Mouse (Mus musculus) forelimb bud, embryonic 11.5 days (tissue): ENCODE results near the gene Synj2.

ENCODE experiments used
- DNase-seq: peaks from one replicate; pipeline ENCODE4 v3.0.0-alpha.2; 2012; ENCODE audit warnings: low read depth, low spot score

The Synj2 gene

GRCm38 (mm10) chr17:5934554-5935324 lies 6.3 kb upstream of the Synj2 start:
- DNase-seq, result peak; percentile 55

- DNase-seq, result no peak
These were observed 5.4 kb upstream of the Synj2 start for GRCm38 (mm10) chr17:5935680-5936079.

DNA sequence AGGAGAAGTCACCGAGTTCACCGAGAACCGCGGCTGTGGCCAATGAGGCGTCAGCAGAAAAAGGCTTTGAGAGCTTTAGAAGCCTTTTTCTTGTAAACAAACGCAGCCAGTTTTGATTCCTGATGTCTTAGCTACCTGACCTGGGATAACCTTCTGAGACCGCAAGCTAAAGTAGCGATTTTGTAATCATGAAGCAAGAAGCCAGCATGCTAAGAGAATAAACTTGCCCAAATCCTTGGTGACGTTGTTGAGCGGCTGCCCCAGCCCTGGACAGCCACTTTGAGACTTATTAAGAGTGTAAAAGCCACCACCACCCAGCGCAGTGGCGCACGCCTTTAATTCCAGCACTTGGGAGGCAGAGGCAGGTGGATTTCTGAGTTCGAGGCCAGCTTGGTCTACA lies 4.8 kb upstream of the Synj2 start:
- no peak for DNase-seq

- no peak for DNase-seq
These were observed 3.6 kb upstream of the Synj2 start for GRCm38 (mm10) chr17:5937441-5937840.

DNA sequence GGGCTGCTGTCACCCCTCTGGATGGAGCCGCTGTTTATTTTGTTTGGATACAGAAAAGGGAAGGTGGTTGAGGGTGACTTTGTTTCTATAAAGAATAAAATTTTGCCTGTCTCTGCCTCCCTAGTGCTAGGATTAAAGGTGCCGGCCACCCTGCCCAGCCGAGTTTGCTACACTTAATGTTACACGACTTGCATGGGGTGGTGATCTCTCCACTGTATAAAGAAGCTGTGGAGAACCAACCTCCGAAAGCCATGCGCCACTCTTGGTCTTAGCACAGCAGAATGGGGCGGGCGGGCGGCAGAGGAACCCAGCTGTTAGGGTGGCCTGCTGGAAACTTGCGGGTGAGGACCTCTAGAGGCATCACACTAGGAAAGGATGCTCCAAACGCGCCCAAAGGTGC lies 1.2 kb upstream of the Synj2 start:
- no peak for DNase-seq

DNA sequence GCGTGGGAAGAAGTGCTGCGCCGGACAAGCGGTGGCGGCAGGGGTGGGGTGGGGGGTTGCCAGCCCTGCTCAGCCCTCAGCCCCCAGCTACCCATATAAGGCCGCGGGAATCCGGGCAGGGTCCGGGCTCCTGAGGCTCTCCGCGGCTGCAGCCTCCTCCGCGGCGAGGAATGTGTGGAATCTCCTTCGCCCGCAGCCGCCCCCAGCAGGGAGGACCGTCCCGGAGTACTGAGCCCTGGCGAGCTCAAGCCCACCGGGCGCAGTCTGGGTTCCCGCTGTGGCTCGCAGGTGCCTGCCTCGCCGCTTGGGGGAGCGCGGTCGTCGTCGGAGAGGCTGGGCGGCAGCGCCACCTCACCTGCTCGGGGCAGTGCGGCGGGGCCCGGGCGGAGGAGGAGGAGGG lies 288 bp upstream of the Synj2 start:
- DNase-seq, result peak; percentile 76

DNA sequence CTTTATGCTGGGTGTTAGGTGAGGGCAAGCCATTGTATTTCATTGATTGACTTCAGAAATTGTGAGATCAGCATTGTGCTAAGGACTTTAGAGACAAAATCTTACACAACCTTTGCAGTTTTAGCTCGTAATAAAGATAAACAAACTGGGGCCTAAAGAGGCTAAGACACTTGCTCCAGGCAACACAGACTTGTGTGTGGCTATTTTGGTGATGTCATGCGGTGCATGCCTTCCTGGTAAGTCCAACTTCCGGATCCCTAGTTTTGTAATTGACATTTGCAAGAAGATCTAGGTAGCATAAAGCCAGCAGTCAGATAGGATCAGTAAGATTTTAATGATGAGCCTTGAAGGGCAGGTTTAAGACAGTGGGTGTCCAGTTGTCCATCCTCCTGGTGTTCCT lies 1.1 kb downstream of the Synj2 start:
- DNase-seq, result no peak

DNA sequence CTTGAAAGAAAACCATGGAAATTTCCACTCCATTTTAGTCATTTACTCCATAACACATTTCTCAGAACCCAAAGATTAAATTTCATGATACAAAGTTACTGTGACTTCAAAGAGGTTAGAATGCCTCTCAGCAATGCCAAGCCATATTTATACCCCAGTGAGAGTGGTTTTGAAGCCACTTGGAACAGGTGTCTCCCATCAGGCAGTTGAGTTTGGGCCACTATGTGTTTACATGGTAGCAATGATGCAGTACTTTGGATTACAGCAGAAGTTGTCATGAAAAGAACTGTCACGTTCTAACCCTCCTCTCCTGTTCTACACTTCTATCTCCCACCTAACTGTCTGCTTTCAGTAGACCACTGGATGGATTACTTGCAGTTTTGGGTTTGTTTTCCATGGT lies 2.0 kb downstream of the Synj2 start:
- no peak for DNase-seq

GRCm38 (mm10) chr17:5947039-5947438 lies 6.0 kb downstream of the Synj2 start:
- DNase-seq, result no peak

GRCm38 (mm10) chr17:5952455-5952854 lies 11.4 kb downstream of the Synj2 start:
- DNase-seq, result no peak

DNA sequence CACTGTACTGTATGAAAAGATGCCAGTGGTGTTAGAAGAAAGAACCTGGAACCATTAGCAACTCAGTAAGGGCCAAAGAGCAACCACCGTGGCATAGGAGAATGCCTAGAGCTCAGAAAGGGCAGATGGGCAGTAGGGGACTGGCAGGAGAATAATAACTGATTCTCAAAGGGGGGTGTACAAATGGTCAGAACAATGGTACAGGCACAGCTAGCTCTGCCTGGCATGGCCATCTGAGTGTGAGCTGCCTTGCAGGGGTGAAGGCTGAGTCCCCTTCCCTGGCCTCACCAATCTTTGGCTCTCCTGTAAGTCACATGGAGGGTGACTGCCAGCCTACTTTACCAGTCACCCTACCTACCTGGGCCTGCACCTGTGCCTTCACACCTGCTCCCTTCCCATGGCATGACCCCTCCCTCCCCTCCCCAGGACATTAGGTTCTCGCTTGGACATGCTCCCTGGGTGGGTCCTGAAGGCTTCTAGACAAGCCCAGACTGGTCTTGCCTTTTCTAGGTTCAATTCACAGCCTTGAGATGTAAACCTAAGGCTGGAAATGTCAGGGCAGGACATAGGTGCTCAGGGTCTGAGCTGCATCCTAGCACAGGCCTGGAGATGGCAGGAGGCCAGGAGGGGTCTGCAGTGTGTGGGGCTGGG lies 15.4 kb downstream of the Synj2 start:
- no peak for DNase-seq

- no peak for DNase-seq
These were observed 16.0 kb downstream of the Synj2 start for GRCm38 (mm10) chr17:5957097-5957496.

DNA sequence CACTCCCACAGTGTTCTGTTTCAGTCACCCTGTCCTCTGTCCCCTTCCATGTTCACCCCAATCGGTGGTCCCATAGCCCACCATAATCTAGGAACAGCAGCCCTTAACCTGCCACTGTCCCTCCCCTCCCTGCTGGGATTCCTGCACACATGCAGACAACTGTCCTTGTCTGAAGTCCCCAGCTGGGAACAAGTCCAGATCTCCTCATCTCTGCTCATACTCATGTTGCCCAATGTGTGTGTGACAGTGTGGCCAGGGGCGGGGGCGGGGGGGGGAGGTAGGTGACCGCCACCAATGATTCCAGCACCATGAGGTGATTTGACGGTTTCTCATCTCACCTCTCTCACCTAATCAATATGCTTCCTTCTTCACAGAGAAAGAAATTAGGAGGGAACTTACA lies 17.1 kb downstream of the Synj2 start:
- no peak for DNase-seq

- DNase-seq, result no peak
These were observed 17.6 kb downstream of the Synj2 start for GRCm38 (mm10) chr17:5958636-5959035.

GRCm38 (mm10) chr17:5959096-5959495 lies 18.0 kb downstream of the Synj2 start:
- DNase-seq, result no peak

GRCm38 (mm10) chr17:5959802-5960201 lies 18.7 kb downstream of the Synj2 start:
- DNase-seq, result no peak

- DNase-seq, result no peak
These were observed 22.7 kb downstream of the Synj2 start for GRCm38 (mm10) chr17:5963766-5964165.

- DNase-seq, result no peak
These were observed 24.2 kb downstream of the Synj2 start for GRCm38 (mm10) chr17:5965084-5965781.

- no peak for DNase-seq
These were observed 25.6 kb downstream of the Synj2 start for GRCm38 (mm10) chr17:5966706-5967105.

- DNase-seq, result no peak
These were observed 27.5 kb downstream of the Synj2 start for GRCm38 (mm10) chr17:5968562-5968961.

GRCm38 (mm10) chr17:5969246-5969645 lies 28.2 kb downstream of the Synj2 start:
- no peak for DNase-seq

DNA sequence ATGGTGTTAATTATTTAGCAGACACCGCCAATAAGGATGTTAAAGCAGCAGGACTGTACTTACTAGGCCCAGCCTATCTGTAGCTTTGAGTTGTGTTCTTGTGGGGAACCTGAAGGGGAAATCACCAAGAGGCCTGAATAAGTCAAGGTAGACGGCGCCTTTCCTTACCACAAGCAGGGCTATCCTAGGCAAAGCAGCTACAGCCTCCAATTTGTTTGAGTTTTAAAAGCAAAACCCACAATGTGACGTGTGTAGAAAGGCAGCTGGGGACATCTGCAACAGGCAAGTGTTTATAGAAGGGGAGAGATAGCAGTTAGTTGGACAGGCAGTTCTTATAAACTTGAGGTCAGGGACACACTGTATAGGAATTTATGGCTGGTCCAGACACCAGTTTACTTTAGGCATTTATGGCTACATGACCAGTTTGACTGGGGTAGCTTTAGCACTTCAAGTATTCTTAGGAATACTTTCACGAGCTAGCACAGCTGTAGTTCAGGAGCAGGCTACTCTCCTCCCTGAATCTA lies 29.3 kb downstream of the Synj2 start:
- DNase-seq, result no peak

GRCm38 (mm10) chr17:5973536-5973935 lies 32.5 kb downstream of the Synj2 start:
- DNase-seq, result no peak
